Mouse (Mus musculus) naive thymus-derived CD4-positive, alpha-beta T cell, adult 2 months (primary cell): ENCODE data around the gene Smim11.

ENCODE experiments used
- DNase-seq: peaks from one replicate; pipeline ENCODE4 v3.0.0-alpha.2; 2011; ENCODE audit warnings: low read depth

The Smim11 gene

DNA sequence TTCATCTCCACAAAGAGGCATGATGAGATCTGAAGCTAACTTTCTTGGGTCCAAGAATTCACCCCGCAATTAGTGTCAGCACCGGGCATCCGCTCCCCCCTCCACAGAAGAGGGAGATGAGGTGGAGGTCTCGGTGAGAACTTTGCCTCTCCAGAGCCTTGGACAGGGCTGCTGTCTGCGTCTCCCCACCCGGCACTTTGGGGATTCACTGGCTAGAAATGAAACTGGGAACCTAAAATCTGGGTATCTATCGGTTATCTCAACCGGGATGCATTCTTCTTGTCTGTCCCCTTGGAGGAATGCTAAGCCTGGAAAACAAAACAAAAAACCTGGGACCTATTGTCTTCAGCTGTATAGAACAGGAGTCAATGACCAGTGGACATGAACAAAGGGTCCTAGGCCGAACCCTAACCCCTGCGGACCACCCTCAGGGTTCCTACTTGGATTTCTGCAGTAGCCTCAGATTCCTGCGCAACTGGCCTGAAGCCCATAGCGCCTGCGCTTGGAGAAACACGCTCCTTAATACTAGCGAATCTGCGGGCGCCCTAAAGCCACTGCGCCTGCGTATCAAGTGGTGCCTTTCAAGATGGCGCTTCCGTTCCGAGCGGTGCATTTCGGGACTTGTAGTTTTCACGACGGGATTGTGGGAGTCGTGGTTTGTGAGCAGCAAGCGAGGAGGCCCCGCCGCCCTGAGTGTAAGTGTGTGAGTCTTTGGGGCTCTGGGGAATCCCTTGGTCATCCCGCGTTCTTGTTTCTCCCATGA is at the start of gene Smim11:
Gene Smim11, plus strand, starts transcription at position 638 of the 763 bp plus-strand sequence.
- DNase-seq = peak; percentile 96

DNA sequence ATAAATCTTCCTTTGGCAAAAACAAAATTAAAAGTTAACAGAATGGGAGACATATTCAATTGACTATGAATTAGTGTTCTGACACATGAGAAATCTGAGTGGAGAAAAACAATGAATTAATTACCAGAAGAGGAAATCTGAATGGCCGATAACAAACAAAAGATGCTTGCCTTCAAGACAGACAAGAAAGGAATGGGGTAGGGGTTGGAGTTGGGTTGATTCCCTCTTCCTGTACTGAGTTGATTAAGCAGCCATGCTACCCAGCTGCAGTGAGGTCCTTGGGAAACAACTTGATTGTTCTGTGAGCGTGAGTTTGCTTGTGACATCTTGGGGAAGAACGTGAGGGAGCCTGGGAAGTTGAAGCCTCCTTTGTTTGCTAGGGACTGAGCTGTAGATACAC is 46.8 kb upstream of the Smim11 start:
- no peak for DNase-seq

DNA sequence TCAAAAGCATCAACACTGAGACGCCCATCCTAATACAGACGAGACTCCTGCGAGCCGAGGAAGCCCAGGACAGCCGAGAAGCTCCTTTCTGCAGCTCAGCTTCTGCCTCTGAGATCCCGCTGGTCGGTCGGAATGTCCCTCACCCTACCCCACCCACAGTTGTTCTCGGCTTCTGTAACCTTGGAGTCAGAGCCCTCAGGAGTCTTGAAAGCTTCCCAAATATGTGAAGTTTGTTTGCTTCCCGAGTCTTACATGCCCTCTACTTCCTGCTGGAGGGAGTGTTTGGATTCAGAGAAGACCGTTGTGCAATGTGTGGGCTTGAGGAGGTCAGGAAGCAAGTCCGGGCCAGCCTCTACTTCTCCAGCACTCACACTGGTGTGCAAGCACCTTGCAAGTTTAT is 33.2 kb upstream of the Smim11 start:
- no peak for DNase-seq

DNA sequence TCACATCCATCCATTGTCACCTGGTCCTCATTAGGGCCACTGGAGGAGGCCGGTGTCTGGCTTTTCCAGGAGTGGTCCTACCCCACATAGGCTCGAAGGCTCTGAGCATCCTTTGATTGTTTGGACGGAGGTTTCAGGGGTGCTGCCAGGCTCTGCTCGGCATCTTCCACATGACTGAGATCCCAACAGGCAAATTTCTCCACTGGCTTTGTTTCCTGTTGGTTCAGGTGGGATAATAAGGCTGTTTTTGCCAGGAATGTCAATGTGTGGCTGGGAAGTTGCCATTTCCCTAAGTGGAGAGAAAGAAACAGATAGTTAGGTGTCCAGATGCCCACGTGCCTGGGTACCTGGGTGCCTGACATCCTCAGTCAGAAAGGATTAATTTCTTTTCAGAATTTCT is 26.6 kb upstream of the Smim11 start:
- no peak for DNase-seq

DNA sequence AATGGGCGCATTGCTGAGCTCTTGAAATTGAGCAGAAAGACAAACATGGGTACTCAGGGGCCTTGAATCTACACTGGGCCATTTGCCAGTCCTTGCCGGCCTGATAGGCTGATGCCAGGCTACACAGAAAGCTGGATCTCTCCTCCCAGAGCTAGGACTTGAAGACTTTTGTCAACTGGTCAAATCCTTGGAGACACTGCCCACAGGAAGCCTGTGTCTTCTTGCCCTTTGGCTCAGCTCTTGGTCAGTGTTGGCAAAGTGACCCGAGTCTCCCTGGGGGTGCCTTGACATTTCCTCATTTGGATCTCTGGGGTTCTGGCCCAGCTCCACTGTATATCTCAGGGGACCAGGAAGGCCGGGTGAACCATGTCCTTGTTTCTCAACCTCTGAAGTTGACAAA is 25.6 kb upstream of the Smim11 start:
- no peak for DNase-seq

DNA sequence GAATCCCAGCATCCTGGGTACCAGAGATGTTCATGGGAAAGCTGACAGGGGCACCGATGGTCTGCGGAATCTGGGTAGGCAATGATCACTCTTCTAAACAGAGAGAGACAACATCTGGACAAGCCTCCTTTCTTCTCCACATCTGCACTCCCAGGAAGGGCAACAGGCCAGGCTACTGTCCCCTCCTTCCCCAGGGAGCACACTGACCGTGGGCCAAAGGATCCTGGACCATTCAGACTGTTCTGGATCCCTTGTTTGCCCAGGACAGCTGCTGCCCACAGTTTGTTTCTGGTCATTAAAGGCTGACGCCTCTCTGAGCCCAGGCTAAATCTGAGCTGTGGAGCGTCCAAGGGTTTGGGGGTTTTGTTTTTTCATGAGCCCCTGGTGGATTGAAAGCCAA is 18.4 kb upstream of the Smim11 start:
- DNase-seq = no peak

DNA sequence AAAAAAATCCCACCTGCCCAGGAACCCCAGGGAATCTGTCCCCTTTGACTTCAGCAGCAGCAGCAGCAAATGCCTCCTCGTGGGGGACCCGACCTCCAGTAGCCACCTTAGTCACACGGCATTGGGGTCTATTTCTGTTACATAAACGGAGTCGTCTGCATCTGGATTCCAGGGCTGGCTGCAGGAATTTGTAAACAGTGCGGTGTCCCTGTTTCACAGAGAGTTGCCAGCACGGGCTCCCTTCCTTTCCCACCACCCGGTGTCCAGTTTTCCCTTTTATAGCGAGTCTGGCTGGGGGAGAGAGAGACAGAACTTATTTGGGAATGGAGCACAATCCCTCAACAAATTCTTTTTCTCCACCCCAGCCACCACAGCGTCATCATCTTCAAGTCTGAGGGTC is 16.0 kb upstream of the Smim11 start:
- DNase-seq = no peak

DNA sequence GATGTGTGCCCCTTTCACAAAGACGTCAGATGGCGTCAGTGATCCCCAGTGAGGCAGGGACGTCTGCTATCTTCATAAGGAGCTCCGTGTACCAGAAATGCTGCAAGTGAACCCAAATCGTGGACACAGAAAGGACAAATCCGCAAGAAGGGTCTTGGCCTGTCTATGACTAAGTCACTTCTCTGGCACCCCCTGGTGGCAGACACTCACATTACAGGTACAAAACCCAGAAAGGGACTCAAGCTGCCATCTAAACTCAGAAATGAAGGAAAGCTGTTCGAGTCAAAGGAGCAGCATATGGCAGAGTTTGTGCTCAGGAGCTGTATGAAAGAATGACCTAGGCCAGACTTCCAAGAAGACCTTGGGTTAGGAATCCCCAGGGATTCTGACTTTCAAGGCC is 14.5 kb upstream of the Smim11 start:
- DNase-seq = peak; percentile 83

DNA sequence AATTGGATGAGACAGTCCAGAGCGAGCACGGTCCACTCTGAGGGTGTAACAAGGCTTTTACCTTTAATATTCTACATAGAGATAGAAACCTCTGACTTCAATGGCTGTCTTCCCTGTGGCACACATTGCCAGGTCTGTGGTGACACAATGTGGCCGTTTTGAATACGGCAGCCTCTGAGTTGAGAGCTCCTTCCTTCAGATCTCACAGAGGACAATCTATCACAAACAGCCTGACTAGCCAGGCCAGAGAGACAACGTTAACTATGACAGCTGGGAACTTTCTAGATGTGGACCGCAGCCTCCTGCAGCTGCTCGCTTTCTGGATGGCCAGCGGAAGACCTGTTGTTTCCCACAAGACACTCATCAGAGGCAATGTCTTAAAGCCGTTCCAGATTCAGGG is 12.3 kb upstream of the Smim11 start:
- DNase-seq = no peak

DNA sequence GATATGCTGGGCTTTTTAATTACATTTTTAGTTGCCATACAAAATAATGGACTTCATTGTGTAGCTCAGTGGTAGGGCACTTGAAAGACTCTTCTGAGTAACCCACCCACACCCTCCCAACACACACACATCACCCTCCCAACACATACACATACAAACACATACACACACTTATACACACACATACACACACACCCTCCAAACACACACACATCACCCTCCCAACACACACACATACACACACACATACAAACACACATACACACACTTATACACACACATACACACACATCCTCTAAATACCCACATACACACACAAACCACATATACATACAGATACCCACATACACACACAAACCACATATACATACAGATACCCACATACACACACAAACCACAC is 11.0 kb upstream of the Smim11 start:
- no peak for DNase-seq

DNA sequence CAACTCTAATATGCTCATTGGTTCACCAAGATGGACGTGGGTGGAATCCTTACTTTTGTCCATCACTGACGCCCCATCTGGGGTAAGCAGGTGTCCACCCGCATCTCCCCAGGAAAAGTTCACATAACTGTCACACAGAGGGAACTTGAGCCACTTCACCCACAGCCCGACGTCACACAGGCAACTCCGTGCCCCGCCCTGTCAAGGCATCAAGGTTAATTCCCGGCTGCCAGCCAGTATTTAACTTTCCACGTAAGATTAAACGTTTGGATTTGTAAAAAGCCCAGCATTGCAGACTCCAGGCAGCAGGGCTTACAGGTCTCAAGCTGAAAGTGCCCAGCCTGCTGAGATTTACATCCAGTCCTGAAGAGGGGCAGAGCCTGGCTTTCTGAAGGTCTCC is 9.0 kb upstream of the Smim11 start, which contains the start of gene Kcne2:
Gene Kcne2, plus strand, starts transcription at position 289 of the 400 bp plus-strand sequence.
- DNase-seq = no peak

DNA sequence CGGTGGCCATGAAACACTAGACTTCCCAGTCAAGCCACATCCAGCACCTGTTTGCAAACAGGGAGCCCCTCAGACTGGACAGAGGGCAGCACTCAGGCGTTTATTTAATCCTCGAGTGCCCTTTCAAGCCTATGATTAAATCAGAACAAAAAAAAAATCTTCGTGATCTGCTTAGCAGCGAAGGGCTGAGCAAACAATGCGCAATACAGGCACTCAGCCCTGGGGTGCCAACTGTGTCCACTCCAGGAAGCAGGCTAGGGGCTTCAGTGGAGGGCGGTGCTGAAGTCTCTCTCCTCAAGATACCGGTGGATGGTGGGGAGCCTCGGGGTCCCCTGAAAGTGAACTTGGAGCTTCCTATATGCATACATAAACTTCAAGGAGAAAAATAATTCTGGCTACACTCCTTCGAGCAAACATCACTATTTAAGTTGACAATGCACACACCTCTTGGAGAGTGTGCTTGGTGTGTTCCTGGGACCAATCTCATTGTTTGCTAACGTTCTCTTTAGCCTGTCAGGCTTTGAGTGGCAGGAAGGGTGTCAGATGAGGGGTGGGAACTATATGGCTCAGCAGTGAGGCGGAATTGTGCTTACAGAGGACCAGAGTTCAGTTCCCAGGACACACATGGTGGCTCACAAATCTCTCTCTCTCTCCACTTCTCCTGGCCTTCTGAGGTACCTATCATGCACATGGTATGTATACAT is 6.7 kb upstream of the Smim11 start:
- no peak for DNase-seq

DNA sequence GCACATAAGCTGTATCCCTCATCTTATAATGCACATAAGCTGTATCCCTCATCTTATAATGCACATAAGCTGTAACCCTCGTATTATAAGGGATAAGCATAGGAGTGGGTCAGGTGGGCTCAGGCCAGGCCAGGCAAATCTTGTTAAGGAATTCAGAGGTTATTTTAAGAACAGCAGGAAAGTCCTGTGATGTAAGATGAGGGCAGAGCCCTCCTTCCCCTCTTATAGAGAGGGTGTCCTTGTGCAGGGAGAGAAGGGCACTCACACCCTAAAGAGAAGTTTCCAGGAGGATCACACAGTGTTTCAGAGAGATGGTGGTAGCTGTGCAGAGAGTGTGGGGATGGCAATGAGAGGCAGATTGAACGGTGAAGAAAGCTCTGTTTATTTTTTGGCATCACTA is 5.8 kb upstream of the Smim11 start:
- DNase-seq = no peak

DNA sequence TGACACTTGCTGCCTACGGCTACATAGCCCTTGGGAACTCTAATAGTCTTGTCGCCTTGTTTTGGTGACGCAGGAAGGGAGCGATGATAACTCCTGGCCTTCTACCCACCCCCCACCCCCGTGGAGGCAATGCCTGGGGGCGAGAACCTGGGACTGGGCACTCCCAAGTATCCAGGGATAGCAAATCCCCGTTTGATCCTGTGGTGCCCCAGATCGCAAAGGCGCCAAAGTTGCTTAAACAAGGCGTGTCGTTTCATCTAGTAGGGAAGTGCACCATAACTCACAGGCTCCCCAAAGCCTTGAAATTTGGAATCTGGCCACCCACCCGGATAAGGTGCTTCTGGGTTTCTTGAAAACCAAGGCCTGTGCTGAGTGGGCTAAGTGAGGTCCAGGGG is 323 bp downstream of the Smim11 start:
- no peak for DNase-seq

DNA sequence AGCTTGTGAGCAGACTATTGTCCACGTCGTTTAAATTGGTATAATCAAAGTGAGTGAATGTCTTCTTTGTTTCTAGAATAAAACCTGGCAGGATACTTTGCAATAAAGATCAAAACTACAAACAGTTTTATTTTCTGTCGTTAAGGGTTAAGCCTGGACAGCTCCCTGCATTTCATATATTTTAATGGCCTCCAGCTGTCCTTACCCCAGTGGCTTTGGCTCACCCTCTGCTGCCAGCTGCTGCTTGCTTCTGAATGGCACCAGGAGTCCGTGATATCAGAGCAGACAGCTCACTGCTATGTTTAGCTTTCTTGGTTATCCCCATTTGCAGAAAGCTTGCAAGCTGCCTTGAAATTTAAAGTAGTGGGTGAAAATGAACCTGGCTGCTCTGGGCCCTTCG is 903 bp downstream of the Smim11 start:
- peak; percentile 26 for DNase-seq

DNA sequence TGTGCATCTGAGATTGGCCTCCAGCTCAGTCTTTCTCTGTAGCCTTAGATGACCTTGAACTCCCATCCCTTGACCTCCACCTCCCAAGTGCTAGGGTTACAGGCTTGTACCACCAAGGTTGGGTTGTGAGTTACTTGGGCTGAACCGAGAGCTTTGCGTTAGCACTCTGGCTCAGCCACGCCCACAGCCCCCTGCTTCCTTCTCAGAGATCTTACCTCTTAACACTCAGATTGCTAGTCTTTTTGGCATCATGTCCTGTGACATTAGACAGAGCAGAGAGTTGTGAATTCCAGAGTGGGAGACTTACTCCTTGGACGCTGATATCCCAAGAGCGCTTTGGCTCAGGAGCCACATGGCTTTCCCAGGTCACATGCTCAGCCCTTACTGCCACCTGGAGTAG is 1.4 kb downstream of the Smim11 start:
- DNase-seq = peak; percentile 12

DNA sequence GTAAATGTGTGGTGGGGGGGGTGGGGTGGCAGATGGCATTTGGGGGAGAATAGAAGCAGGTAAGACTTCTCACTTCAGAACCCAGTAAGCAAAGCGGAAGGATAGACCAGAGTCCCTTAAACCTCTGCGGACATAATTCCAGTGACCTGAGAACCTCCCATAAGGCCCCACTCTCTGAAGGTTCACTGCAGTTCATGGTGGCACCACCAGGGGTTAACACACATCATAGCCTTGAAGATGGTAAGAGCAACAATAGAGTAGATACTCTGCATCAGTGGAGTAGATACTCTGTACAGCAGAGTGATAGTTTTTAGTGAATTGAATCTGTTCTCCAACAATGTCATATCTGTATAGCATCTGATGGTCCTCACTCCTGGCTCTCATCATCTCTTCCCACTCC is 4.4 kb downstream of the Smim11 start:
- peak; percentile 46 for DNase-seq

DNA sequence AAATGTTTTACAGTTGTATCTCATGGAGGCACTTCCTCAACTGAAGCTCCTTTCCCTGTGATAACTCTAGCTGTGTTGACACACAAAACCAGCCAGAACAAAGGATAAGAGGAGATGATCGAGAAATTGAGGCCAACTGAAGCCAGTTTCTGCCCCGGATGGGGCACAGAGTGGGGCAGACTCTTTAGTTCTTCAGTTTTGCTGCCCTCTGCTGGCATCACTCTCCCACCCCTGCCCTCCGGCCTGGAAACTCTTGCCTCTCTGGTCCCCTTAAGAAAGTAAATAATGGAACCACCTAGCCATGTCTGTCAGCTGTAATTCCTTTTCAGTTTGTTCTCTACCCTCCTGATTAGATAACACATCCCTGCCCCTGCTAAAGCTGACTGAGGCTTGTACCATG is 6.9 kb downstream of the Smim11 start:
- no peak for DNase-seq

DNA sequence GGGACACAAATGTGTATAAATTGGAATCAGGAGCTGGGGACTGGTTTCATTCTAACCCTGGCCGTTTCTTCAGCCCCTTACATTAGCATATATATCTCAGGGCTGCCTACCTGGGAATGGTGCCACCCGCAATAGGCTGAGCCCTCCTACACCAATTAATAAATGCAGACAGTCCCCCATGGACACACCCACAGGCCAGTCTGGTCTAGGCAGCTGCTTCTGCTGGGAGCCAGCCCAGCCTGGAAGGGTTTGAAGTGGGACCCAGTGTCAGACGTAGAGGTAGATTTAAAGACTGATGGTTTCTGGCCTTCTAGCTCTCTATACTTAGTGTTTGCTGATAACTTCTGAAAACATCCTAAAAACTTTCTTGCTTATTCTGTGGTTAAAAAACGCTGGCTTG is 8.0 kb downstream of the Smim11 start:
- DNase-seq = no peak

DNA sequence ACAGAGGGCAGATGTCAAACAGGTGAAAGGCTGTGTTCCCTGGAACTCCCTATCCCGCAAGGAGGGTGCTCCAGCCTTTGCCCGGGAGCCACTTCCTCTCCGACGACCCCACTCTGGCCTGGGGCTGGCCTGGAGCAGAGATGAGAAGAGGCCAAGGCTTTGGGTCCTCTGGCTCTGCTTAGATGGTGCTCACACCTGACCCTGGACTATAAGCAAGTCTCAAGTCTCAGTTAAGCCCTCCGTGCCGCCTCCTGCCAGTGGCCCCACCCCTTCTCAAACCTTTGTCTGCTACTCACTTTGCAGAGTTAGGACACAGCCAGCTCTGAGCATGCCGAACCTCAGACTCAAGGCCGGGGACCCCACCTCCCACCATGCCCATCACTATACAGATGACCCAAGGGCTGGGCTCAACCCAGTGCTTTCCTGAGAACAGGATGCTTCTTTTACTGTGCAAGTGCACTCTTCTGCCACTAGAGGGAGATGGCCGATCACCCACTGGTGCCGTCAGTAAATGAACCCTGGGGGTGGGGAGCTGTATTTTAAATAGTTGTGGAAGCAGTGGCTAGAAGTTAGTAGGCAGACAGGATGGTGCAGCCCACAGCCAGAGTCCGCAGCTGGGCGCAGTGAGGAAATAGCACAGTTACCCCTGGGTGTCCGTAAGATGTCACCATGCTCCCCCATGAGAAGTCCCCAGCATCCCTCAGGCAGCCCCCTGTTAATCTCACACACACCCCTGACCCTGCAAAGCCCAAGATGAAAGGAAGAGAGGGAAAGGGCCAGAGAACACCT is 13.1 kb downstream of the Smim11 start:
- peak; percentile 65 for DNase-seq

DNA sequence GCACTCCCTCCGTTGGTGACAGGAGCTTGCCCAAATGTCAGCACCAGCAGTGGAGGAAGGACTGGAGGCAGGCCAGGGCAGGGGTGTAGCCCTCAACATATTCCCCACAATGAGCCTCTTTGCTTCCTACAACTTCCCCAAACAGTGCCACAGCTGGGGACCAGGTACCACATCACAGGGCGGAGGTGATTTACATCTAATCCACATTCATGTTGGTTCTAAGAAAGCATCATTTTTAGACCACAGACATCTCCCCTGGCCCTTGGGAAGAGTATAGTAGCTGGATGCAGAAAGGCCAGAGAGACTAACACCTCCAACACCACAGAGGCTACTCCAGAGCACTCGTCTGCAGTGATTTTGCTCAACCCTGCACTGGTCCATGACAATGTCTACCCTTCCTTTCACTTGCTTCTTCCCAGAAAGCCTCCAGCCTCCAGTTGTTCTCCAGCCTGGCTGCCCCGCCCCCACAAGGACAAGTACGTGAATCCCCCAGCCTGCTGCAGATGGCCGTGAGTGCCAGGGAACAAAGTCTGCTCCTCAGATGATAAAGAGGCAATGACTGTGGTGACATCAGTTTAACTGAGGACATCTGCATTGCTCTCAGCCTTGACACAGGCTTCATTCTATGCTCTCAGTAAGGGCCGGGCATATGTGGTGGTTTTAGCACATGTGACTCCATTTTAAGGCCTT is 15.1 kb downstream of the Smim11 start:
- no peak for DNase-seq

DNA sequence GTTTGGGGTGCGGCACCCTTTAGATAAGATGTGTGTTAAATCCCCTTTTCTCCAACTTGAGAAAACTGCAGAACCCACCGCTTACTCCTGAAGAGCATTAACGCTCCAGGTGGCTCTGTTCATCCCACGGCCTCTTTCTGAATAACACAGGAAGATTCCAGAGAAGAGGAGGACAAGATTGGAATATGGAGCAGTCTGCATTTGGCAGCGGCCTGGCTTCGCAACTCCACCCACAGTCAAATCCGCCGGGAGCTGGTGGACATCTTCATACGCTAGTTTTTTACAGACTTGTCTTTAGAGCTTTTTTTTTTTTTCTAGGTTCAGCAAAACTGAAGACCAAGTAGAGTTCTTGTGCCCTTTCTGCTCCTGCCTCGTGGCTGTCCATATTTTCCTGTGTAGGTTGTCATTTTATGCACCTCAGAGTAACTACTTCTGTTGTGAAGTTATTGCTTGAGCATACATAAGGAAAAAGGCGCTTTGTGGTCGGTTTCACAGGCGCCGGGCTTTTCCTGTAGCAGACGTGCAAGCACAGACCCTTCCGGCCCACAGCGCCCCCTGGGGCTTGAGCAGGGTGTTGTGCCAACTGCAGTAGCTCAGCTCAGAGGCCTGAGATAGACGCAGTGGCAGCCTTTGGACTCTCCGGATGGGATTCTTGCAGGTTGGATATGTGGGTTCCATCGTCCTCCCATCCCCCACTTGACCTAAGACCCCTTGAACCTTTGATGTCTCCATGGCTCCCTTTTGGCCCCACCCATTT is 18.4 kb downstream of the Smim11 start:
- DNase-seq = peak; percentile 72
